Mouse (Mus musculus): Measurements from ENCODE around the gene Gtf2h5.

The Gtf2h5 gene

DNA sequence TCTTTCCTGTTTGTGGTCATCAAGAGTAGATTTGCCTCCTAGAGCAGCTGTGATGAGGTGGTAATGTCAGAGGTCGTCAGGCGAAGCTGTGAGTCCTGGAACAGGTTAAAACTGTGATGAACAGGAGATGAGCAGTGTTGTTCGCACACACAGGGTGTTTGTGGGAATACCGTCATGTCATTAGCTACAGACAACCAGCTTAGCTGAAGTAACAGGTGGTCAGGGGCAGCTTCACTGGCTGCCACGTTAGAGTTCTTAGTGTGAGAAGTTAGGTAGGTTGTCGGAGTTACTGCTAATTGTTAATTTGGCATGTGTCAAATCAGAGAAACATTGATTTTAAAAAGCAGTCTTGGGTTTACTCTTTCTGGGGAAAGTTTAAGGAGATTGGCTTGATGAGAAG is 34.1 kb downstream of the Gtf2h5 start:
- no peak for DNase-seq

DNA sequence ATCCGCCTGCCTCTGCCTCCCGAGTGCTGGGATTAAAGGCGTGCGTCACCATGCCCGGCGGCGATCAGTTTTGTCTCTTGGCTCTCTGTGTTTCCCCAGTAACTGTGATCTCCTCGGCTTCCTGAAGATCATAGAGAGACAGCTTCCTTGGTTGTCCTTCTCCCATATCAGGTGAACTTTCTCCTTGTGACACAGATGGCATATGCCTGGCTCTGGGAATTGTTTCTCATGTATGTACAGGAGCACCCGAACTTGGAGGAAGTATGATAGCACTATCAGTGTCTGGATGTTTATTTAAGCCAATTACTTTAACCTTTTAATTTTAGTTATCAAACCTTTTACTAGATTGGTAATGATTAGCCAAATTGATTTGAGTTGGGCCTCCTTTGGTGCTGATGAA is 35.5 kb downstream of the Gtf2h5 start:
- DNase-seq, result no peak

DNA sequence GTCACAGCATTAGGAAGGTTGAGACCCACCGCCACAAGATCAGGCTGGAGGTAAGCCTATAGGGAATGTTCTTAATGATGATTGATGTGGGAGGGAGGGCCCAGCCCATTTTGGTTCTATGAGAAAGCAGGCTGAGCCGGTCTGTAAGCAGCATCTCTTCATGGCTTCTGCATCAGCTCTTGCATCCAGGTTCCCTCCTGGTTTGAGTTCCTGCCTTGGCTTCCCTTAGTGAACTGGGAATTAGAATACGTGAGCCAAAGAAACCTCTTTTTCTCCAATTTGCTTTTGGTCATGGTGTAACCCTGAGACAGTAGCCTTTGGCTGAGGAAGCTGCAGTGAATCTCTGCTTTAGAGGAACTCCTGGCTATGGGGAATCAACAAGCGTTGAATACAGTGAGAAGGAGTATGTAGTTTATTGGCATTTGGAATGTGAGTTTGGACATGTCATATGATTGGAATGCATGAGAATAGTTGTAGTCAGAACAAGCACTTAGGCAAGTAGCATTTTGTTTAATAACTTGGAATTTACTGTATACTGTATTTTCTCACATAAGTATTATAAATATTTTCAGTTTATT is 37.7 kb downstream of the Gtf2h5 start:
- no peak for DNase-seq

DNA sequence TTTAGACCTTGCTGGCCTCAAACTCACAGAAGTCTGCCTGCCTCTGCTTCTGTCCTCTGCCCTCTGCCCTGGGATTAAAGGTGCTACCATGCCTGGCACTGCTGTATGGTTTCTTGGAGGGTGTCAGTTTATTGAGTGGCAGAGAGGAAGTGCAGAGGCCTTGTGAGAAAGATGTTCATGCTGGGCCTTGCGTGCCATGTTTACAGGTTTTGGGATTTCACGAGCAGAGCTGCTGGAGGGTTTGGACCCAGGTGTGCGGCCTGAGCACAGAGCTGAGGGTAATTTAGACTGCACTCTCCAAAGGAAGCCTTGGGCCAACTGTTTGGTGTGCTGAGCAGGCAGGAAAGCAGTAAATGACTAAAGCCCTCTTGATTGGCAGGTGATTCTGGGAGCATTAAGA is 38.3 kb downstream of the Gtf2h5 start:
- DNase-seq, result no peak

DNA sequence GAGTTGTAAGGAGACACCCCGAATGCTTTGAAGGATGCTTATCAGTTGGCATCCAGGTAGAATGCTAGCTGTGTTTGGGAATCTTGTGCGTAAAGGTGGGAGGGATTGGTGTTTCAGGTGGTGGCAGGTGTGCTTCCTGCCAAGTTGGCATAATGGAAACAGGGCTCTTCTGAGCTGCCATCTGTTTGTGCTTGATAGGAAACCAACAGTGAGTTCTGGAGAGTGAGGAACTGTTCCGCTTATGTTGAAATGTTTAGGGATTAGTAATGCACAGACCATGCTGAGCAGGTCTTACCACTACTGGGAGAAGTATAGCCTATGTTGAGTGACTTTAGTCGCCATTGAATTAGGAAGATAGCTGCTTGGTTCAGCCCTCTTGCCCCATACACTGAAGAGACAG is 39.3 kb downstream of the Gtf2h5 start:
- no peak for DNase-seq

DNA sequence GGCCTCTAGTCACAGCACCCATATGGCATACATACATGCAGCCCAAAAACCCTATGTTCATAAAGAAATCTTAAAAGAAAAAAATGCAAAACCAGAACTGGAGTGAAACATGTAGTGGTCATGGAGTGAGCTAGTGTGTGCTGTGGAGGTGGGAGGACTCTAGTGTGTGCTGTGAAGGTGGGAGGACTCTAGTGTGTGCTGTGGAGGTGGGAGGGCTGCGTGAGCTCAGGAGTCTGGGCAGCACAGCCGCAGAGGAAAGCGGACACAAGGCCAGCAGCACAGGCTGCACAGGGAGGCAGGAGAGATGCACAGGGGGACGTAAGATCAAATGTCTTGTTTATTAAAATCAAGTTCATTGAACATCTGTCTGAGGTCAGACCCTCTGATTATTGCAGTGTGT is 44.2 kb downstream of the Gtf2h5 start:
- no peak for DNase-seq

DNA sequence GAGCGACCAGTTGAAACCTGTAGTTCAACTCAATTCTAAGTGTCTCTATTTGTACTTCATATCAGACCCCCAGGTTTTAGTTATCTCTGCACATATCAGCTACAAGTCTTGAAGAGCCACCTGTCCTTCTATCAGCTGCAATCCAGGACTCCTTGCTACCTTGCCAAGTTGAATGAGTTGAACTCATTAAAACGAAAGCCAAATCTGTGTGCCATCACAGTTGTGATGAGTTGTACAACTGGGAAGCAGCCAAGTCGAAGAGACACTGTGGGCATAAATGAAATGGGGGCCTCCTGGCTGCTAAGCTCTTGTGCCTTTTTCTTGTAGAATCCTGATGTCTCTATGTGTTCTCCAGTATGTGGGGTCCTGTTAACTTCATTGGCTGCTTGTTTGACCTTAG is 45.9 kb downstream of the Gtf2h5 start:
- DNase-seq, result no peak

DNA sequence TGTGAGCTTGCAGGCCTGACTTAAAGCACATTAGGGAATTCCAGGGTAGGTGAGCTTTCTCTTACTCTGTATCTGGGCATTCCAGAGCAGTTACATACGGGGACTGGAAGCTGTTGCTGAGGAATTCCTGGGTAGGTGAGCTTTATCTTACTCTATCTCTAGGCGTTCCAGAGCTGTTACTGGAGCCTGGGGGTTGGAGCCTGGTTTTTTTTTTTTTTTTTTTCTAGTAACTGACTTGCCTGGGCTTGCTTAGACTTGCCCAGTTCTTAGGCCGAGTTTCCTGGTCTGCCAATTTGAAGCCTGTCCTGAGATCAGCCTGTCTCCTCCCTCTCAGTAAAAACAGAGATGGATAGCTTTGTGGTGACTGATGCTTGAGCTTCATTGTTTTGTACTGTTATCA is 48.5 kb downstream of the Gtf2h5 start:
- no peak for DNase-seq

DNA sequence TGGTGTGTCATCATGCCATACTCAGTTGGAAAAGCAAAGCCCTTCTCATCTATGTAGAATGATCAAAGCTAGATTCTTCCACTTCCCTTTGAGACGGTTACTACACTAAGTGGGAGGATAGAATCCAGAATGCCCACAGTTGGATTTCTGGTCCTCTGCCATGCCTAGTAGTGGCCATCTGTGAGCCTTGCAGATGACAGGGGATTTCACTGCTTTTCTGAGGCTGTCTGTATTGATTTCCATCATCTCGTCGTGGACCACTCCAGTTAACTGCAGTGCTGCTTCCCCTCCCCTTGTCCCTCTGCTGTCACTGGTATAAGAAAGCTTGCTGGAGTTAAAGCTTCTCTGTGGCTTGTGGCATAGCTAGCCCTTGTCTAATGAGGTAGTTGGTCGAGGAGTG is 49.8 kb downstream of the Gtf2h5 start:
- DNase-seq, result peak; percentile 51

DNA sequence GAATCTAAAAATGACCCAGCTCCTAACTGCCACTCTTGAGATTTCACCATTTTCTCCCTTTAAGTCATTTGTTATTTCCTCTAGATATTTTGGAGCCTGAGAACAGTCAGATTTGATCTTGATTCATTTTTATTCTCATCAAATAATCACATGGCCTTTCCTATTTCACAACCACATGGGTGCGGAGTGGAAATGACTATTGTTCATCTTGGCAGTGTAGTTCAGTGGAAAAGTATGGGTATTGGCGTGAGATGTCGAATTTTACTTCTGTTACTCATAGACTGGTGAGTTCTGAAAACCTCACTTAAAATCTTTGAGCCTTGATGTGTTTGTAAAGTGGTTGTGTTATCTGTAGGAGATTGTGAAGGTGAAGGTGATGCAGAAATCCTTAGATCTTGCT is 51.5 kb downstream of the Gtf2h5 start:
- DNase-seq, result no peak
